Mouse (Mus musculus) adrenal gland, postnatal 25 days (tissue): ENCODE measurements around the gene Lsamp. TPM values are rescaled to one million over a fixed set of nuclear protein-coding genes. Genes with fewer than 3 reads are reported as not detected.

Experiments used
- DNase-seq: peaks from one replicate; pipeline ENCODE4 v3.0.0; 2021; ENCODE audit warnings: mixed read lengths
- total RNA-seq: library from RNA; stranded (reverse); gene quantifications from 2 replicates; pipeline ENCODE4 v1.2.3, GENCODE M21; 2021

Lsamp gene
- total RNA-seq, 1 experiment from 2014 or later = 8.0 TPM

DNA sequence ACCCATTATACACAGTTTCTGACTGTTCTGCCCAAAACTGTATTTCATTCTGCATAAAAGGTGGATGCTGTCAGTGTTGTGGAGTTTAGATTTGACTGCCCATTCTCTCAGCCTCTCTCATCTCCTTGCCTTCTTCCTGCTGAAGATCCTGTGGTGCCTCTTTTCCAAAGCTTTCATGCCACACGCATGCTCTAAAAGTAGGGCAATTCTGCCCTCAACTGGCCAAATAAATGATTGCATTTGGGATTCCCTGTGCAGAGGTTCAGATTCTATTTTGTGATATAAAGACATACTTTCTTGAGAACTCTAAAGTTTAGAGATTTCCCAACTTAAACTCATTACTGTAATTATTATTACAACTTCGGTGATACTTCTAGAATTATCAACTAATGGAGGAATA lies 1260.5 kb downstream of the Lsamp start:
- no peak for DNase-seq

DNA sequence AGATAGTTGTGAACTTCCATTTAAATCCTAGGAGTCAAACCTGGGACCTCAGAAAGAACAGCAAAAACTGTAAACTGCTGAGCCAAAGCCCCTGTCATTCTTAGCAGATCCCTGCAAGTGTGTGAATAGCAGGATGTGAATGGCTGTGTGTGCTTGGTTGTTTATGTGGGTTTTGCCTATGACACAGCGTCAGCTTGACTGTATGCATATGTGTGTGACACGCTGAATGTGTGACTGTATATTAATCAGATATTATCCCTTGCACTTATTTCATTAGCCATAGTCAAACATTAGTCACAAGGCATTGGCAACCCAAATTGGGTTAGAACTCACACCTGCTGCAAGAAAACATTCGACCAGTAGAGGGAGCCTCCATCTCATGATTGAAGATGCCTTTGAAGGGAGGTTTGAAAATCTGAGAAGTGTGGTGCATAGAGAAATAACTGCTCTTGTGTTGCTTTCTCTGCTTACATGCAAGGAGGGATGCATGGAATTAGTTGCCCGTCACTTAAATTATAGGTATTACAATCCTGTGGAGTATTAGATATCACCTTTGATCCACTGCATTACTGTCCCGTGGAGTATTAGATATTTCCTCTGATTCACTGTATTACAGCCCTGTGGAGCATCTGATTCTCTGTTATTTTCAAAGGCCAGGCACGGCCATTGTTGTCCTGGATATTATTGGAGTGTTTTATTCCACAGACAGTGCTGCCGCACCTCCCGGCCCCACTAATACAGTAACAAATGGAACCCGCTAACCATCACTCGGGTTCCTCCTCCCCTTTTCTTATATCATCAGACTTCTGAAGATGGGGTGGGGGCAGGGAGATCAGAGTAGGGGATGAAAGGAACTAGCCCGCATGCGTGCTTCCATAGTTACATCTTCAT lies 1274.2 kb downstream of the Lsamp start:
- peak; percentile 39 for DNase-seq

DNA sequence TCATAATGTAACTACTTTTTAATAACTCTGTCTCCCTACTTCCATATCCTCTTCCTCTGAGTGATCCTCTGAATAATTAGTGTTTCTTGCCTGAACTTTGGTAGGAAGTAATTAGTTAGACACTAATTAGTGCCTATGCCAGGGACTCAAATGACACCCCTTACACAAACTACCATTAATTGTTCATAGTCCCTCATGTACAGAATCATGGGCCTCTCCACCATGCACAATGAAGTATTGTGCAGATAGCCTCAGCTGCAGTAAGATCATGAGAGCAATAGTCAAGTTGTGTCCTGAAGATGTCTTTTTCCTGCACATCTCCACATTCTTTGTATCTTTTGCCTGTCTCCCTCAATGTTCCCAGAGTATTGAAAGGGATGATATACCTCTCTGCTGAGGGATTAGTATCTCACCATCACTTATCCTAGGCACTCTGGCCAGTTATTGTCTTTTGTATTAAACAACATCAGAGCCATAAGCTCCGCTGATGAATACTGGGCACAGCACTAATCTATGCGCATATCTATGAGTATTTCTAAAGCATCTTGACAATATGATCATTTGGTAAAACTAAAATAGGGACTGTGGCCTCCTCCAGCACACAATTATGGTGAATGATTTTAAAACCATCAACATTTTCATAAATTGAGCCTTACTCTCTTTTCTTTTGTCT lies 1292.0 kb downstream of the Lsamp start:
- no peak for DNase-seq

DNA sequence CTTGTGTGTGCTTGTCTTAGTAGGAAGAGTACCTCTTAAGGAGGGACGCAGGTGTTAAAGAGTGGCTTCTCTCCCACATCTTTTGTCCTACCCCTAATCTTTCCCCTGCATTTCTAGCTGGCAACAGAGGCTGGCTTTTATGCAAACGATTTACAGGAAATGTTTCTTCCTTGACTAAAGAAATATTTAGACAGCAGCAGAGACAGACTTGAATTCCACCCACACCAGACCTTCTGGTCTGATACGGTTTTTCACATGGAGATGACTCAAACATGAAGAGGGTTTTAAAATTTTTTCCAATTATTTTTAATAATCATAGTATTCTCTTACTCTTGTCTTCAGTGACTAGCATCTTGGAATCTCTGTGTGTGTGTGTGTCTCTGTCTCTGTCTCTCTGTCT lies 1333.8 kb downstream of the Lsamp start:
- DNase-seq = no peak

DNA sequence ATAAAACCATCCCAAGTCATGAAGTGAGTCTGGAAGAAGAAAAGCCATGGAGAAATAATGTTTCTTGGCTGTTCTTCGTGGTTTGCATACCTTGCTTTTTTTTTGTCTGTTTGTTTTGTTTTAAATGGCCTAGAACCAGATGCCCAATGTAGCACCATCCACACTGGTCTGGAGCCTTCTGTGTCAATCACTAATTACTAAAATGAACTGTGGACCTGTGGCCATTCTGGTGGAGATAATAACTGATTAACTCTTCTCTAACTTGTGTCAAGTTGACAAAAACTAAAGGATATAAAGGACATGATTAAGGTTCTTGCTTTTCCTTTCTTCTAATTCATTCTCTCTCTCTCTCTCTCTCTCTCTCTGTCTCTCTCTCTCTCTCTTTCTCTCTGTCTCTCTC lies 1359.3 kb downstream of the Lsamp start:
- DNase-seq = no peak

DNA sequence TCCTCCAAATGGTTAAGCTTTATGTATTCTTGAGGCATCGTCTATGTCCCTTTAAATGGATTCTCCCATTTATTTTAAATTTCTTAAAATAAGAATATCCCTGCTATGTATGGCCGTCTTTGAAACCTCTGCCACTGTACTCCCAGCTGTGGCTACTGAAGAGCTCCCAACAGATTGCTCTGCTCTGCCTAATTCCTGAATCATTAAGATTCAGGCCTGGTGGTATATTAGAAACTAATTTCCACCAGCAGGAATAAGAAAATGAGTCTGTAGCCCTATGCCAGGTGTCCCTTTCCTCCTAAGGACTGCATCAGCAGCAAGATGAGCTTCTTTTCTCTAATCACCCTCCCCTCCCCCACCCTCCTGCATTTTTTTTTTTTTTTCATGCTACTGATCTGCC lies 1381.0 kb downstream of the Lsamp start:
- no peak for DNase-seq

DNA sequence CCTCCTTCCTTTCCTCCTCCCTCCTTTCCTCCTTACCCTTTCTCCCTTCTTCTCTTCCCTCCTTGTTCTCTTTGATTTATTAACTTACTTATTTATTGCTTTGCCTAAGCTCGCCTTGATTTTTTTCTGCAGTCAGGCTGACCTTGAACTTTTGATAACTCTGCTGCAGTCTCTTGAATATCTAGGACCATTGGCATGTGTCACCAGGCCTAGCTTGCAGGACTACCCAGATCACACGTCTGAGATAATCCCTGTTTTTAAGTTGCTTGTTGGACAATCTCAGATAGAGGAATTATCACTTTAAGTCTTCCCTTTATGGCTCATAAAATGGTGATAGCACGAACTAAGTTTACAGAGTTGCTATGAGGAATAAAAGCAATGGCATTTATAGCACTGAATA lies 1399.5 kb downstream of the Lsamp start:
- no peak for DNase-seq

DNA sequence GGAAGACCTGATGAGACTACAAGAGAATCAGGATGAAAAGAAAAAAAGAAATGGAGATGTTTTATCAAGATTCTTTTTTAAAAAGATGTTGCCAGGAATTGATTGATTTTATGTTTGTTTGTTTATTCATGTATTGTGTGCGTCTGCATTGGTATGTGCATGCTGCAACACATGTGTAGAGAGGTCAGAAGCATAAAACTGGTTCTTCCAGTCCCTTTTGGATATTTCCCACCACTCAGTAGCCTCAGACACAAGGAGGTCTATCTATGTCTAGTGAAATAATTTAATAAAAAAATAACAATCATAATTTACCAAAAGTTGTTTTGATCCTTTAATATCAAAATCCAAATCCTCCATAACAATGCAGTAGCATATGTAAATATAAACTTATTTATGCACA lies 1400.1 kb downstream of the Lsamp start:
- no peak for DNase-seq

DNA sequence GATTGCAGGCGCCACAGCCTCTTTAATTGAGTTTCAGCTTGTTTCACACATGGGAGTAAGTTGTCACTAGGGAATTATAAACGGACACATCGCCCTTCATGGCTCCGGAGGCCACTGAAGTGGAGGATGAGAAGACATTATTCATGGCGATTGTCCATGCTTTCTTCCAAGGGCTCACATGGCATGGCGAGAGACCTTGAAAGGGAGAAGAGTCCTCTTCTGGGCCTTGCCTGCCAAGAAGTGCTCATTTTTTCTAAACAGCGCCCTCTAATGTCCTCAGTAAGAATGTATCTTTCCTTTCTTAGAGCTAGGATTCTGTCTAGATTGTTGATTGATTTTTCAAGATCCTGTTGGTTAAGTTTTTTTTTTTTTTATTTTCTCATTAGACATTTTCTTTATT lies 1424.7 kb downstream of the Lsamp start:
- peak; percentile 1 for DNase-seq

DNA sequence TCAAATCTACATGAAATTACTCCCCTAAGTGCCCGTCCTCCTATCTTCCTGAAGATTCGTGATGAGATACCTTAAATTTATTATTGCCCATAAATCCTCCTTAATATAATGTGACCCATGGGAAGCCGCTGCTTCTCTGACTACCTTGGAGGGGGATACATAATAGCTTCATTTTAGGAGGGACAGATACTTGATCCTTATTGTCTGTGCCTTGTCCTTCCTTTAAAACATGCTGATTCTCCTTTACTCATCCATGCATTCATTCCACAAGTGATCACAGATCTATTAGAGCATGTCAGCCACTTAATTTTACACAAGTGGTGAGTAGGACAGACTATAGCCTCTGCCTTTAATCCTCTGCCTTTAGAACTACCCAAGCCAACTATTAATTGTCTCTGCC lies 1426.5 kb downstream of the Lsamp start:
- no peak for DNase-seq

DNA sequence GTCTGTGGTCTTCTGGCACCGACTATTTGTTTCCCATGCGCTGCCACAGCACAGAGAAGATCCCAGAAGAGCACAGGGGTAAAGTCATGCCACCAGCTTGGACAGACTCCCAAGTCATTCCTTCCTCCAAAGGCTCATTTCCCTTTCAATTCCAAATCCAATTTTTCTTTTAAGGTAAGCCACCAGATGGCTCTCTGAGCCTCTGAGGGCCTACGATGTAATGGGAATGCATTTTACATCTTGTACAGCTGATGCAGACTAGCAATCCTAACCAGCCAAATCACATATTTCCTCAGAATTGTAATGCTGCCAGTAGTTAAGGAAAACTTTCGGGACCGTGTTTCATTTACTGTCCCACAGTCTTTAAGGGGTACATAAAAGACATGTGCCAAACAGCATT lies 1433.2 kb downstream of the Lsamp start:
- no peak for DNase-seq

DNA sequence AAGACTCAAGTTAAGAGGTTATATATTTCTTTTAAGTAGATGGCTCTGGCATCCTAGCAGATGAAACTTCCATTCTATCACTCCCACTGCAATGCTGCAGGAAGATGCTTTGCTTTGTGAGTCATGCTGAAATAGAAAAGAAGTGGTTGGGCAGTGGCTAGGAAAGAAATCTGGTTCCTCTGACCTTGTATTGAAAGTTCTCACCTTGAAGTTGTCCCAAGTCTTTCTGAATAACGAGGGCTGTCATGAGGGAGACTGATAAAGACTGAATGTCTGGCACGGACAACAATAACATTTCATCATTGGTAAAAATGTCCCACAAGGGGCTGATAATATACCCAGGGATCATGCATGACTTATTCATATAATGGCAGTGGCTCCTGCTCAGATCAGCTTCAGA lies 1483.2 kb downstream of the Lsamp start:
- no peak for DNase-seq

DNA sequence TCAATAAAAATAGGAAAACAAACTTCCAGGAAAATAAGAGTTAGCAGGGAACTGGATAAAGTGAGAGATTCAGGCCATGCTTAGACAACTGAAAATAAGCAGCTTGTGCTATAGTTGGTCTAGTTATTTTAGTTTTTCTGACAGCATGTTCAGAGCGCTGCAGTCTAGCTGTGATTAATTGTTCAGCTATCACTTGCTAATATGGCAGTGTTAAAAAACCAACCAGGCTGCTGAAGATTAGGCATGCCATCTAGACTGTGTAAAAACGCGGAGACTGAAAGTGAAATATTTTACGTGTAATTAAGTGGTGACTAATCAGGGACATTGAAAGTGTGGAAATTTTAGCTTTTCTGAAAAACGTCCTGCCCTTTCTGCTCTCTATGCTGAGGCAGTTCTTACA lies 1494.5 kb downstream of the Lsamp start:
- no peak for DNase-seq

DNA sequence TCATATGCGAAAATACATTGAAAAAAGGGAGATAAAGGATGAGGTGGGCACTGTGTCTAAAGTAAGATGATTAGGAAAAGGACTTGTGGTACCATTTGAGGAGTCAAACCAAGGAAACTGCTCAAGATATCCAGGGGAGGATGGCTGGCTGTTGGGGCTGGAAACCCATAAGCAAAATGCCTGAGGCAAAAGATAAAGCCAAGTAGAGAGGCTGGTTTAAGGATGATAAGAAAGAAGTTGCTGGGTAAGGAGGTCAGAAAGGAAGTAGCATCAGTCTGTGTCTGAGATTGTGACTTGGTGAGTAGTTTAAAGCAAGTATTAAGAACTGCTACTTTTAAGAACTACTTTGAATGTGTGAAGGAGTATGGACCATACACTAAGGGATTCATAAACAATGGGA lies 1497.7 kb downstream of the Lsamp start:
- DNase-seq = no peak

DNA sequence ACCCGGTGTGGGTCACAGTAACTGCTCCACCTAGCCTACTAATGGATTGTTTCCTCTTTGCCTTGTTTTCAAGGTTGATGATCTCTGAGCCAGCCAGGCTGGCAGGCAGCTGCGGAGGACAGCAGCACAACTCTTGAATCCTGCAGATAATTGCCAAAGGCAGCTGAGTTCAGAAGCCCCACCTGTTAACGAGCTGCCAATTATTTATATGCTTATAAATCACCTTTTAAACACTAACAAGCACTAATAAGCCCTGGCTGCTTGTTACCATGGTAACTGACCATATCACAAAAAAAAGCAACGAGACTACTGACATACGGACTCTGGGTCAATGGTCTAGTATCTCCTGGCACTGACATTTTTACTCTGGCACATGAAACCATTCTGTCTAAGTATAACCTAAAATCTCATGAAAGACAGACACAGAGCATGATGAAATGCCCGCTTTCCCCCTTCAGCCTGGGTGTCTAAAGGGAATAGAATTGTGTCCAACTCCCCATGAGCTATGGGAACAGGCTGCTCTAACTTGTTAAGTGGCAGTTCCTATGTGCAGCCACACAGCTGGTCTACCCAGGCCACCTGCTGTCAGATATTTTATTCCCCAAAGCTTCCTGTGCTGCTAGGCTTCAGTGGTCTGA lies 1526.9 kb downstream of the Lsamp start:
- peak; percentile 4 for DNase-seq

DNA sequence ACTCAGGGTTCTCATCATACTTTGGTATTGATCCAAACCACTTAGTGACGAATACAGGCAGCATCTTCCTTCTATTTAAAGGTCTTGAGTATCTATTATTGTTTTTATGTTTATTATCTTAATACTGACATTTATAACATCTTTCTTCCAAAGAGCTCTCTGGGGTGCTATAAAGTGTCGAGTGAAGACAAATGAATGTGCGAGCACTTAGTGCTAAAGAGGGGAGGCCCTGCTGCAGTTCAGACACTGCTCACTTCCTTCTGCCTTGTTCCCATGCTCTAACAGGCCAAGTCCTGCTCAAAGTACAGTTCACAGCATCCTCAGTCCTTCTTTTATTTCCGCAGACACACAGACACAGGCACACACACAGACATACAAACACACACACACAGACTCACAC lies 1537.4 kb downstream of the Lsamp start:
- DNase-seq = no peak

DNA sequence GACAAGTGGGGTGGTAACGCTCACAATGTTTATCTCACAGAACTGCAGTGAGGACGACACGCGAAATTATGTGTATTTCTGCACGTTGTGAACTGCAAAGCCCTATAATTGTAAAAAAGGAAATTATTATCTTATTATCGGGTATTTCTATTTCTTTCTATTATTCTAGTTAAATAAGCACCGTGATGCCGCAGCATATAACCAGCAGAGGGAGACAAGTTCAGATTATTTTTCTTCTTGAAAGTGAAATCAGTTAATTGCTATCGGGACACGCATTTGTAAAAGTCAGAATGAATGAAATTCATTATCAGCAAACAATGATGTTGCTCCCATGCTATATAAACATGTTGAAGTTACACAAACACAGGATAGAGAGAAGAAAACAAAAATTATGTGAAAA lies 1540.1 kb downstream of the Lsamp start:
- DNase-seq = no peak

DNA sequence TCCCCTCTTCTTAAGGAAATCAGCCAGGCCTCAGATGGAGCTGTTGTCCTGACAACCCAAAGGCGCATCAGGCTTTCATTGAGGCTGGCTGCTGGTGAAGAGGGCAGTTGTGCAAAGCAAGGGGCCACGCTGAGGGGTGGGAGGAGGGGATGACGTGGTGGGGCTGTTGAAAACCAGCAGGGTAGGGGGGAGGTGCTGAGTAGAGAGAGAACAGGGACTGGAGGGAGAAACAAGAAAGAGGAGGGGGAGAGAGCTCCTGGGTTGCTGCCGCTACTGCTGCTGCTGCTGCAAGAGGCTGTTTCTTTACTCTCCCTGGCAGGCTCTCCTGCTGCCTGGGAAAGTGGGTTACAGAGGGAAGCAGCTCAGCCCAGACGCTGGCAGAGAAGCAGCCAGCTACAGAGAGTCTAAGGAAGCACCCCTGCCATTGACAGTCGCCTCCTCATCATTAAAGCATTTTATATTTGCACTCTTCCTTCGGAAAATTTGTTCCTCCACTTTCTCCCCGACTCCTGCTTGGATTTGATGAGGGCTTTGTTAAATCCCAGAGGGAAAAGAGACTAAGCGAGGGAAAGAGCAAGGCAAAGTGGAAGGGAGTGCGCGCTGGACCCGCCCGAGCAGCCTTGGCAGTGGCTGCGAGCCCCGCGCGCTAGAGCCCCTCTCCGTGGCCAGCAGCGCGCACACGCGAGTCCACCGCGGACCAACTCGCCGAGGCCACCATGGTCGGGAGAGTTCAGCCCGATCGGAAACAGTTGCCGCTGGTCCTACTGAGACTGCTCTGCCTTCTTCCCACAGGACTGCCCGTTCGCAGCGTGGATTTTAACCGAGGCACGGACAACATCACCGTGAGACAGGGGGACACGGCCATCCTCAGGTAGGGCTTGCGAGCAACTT lies 1548.7 kb downstream of the Lsamp start:
- DNase-seq = peak; percentile 27

DNA sequence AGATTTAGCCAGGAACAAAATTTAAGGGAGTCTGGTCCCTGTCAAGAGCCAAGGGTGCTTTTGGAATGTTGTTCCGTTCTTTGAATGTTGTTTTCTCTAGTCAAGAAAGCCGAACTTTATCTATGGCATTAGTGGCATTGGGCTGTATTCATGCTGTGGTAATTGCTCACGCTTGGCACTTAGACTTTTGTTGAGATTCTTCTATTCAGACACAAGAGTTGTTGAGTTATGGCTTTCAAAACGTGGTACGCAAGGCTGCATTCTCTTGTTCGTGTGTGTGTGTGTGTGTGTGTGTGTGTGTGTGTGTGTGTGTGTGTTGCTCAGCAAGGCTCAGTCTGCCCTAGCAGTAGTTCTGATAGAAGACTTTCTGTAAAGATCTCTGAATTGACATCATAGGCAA lies 1549.5 kb downstream of the Lsamp start:
- DNase-seq = no peak

DNA sequence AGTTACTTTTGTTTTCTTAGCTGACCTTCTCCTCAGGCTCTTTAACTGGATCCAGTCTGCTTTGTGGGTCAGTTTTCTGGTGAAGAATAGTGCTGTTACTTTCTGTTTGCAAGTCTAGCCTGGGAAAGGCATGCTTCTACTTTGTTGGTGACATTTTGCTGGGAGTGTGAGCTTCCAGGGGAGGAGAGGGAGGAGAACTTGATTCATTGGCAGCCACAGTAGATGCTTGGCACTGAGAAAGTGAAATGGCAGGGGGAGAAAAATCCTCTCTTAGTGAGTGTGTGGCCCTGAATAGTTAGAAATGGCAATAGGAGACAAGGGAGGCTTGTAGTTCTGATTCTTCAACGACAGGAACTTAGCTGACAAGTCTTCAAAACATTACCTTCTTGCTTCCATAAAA lies 1551.6 kb downstream of the Lsamp start:
- no peak for DNase-seq

DNA sequence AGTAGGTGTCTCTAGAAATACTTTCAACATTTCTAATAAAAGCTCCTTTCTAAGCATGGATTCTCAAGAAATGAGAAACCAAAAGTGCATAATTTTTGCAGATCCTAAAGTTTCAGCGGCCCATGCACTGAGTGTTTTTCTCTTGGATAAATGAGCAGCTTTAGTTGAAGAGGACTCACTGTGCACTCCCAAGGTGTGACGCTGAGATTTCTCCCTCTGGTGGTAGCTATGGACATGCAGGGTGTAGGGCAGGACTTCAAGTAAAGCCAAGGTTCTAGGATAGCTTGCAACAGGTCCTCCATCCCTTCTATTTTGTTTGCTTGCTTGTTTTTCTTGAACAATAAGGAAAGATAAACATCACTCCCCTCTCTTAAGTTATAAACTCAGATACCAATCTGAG lies 1558.5 kb downstream of the Lsamp start:
- DNase-seq = no peak

DNA sequence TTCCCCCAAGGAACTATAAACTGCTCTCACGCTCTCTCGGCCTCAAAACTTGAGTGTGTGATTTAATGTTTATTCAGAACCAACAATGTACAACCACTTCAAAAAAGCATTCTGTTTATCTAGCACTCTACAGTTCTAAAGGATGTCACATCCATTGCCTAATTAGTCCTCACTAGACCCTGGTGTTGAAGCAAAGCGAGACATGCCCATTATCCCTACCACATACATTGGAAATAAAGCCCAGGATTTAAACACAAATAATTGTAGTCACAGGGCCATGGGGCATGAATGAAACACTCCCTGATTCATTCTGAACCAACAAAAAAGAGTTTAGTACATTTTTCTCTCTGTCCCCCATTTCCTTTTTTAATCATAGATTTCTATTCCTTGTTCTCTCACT lies 1567.0 kb downstream of the Lsamp start:
- no peak for DNase-seq
